ENCODE assay signal across 26 mouse cellular contexts in genomic region chr7:63893729-63894128, GRCm38 (mm10). TPM values are rescaled to one million over a fixed set of nuclear protein-coding genes. Genes with fewer than 3 reads are reported as not detected.
DNase-seq lines count a peak whose midpoint lies in the region; ATAC-seq and TF ChIP-seq lines count a peak whose summit lies in the region.
"Had no signal": no experiment of that assay in that cellular context is flagged by ENCODE, and none has a peak within 500 bp of the region (broad histone marks: within the 10 kb centered on the region; RNA-seq: fewer than 3 reads in every experiment).

No protein-coding gene starts in this region.

- no peak for TF ChIP-seq CTCF in layer of hippocampus, adult 2 months (conservative IDR thresholded peaks at IDR 0.05)

- no peak for DNase-seq in forebrain, embryonic 10.5 days (ENCODE audit: extremely low spot score, low spot score)
- no peak for DNase-seq in layer of hippocampus, adult 2 months (ENCODE audit: low spot score in 2 of 2)
- DNase-seq in layer of hippocampus, adult 8-10 months (ENCODE audit: low spot score in 2 of 2): no peak
- peak; percentile 89 for DNase-seq in brain, adult 2 months (ENCODE audit: low read depth, low spot score)
- DNase-seq in forebrain, embryonic 14.5 days (ENCODE audit: low spot score): peak; percentile 80
- no peak for DNase-seq in kidney, adult 9 months
- DNase-seq: gastrocnemius, postnatal 10 days; heart, postnatal 14 days; thymus, postnatal 36 days had no signal

- H3K4me2 ChIP-seq in forebrain, embryonic 13.5 days: no peak overlapping the region; the same call in 1 of the 2 replicates
- no peak overlapping the region for H3K4me2 ChIP-seq in forebrain, embryonic 14.5 days (ENCODE audit: low read length)
- H3K4me2 ChIP-seq: neural tube, embryonic 12.5 days had no signal

- H3K27ac ChIP-seq in forebrain, embryonic 13.5 days: peak overlapping the region; percentile 76
- H3K27ac ChIP-seq in forebrain, embryonic 10.5 days: no peak overlapping the region
- peak overlapping the region; percentile 99 for H3K27ac ChIP-seq in layer of hippocampus, adult 2 months
- peak overlapping the region; percentile 80 for H3K27ac ChIP-seq in forebrain, embryonic 14.5 days (ENCODE audit: low read depth, low read length)
- H3K27ac ChIP-seq: embryonic facial prominence, embryonic 10.5 days; hindbrain, postnatal 0 days; neural tube, embryonic 12.5 days had no signal

- no peak overlapping the region for H3K4me3 ChIP-seq in forebrain, embryonic 13.5 days
- no peak overlapping the region for H3K4me3 ChIP-seq in forebrain, embryonic 10.5 days
- no peak overlapping the region for H3K4me3 ChIP-seq in layer of hippocampus, adult 2 months
- no peak overlapping the region for H3K4me3 ChIP-seq in forebrain, embryonic 14.5 days (ENCODE audit: low read depth, low read length)
- H3K4me3 ChIP-seq: embryonic facial prominence, embryonic 10.5 days; neural tube, embryonic 12.5 days had no signal

- ATAC-seq in forebrain, embryonic 13.5 days: peak; percentile 50; the same call in 1 of the 2 replicates
- peak; percentile 49 for ATAC-seq in forebrain, embryonic 14.5 days
- ATAC-seq: hindbrain, postnatal 0 days; intestine, postnatal 0 days; lung, postnatal 0 days had no signal

- 44% methylated on average over 4 of the region's 4 CpGs for WGBS in forebrain, embryonic 13.5 days
- 65% methylated on average over 4 of the region's 4 CpGs for WGBS in forebrain, embryonic 10.5 days
- 38% methylated on average over 4 of the region's 4 CpGs for WGBS in forebrain, embryonic 14.5 days

- peaks cover 58% of the 10 kb centered on the region for H3K4me1 ChIP-seq in forebrain, embryonic 13.5 days
- peaks cover 42% of the 10 kb centered on the region for H3K4me1 ChIP-seq in forebrain, embryonic 10.5 days
- peaks cover 31% of the 10 kb centered on the region for H3K4me1 ChIP-seq in forebrain, embryonic 14.5 days (ENCODE audit: control insufficient read depth, insufficient read depth, low read length)

- H3K36me3 ChIP-seq in forebrain, embryonic 13.5 days (ENCODE audit: poor library complexity, severe bottlenecking): peaks cover 27% of the 10 kb centered on the region
- peaks cover 28% of the 10 kb centered on the region for H3K36me3 ChIP-seq in forebrain, embryonic 10.5 days (replicated peaks)
- peaks cover 26% of the 10 kb centered on the region for H3K36me3 ChIP-seq in forebrain, embryonic 14.5 days (ENCODE audit: control insufficient read depth, insufficient read depth, low read length)

- no peak overlapping the region for H3K9ac ChIP-seq in forebrain, embryonic 13.5 days
- H3K9ac ChIP-seq in forebrain, embryonic 14.5 days (ENCODE audit: low read length): peak overlapping the region; percentile 5; the same call in 1 of the 2 replicates
- H3K9ac ChIP-seq: neural tube, embryonic 12.5 days had no signal

- H3K27me3 ChIP-seq in forebrain, embryonic 13.5 days: 0 out of 2 replicates have a peak, but pooled peaks cover 4% of the 10 kb centered on the region
- peaks cover 4% of the 10 kb centered on the region; the same call in 1 of the 2 replicates for H3K27me3 ChIP-seq in forebrain, embryonic 10.5 days (ENCODE audit: poor library complexity, severe bottlenecking)
- no peaks in the 10 kb centered on the region for H3K27me3 ChIP-seq in forebrain, embryonic 14.5 days (replicated peaks; ENCODE audit: control insufficient read depth, insufficient read depth, low read length)

- no peaks in the 10 kb centered on the region for H3K9me3 ChIP-seq in forebrain, embryonic 13.5 days (replicated peaks)
- H3K9me3 ChIP-seq in forebrain, embryonic 10.5 days: no peaks in the 10 kb centered on the region
- H3K9me3 ChIP-seq in forebrain, embryonic 14.5 days (replicated peaks; ENCODE audit: control insufficient read depth, low read length): no peaks in the 10 kb centered on the region
- H3K9me3 ChIP-seq: embryonic facial prominence, embryonic 10.5 days; neural tube, embryonic 12.5 days had no signal

RNA-seq across cellular contexts. Expression of gene E030018B13Rik, which starts 22.9 kb away (rescaled TPM):
- polyA plus RNA-seq in forebrain, embryonic 13.5 days (2015; fragmentation: Nextera tagmentation; extraction: Ambion mirVana): 0.22 TPM in 1 of 2 replicates, not detected in the other
- polyA plus RNA-seq in forebrain, embryonic 10.5 days (2016; fragmentation: Nextera tagmentation; extraction: Ambion mirVana): 0.21 TPM in 1 of 2 replicates, not detected in the other
- not detected for total RNA-seq in layer of hippocampus, adult 2 months (2021)
- not detected for total RNA-seq in layer of hippocampus, adult 8-10 months (2022)
- not detected in 2 replicates for polyA plus RNA-seq in forebrain, embryonic 14.5 days (2014; fragmentation: Nextera tagmentation; extraction: Ambion mirVana)
- total RNA-seq: adrenal gland, postnatal 4 days; common myeloid progenitor, adult 5-6 weeks; gastrocnemius, postnatal 10 days; heart, adult 18-20 months; heart, postnatal 14 days; hindbrain, postnatal 0 days; layer of hippocampus, postnatal 25 days; left cerebral cortex, postnatal 25 days; monocyte, adult 5-6 weeks had no signal
- polyA plus RNA-seq: embryonic facial prominence, embryonic 10.5 days; hindbrain, postnatal 0 days; intestine, postnatal 0 days; kidney, embryonic 16.5 days; large intestine, adult 2 months; limb, embryonic 14.5 days; liver, embryonic 16.5 days; small intestine, adult 2 months had no signal

RNA-seq across cellular contexts. Expression of gene Klf13, which starts 45.0 kb away (rescaled TPM):
- 30.4 and 33.5 TPM in 2 replicates for polyA plus RNA-seq in forebrain, embryonic 13.5 days (2015; fragmentation: Nextera tagmentation; extraction: Ambion mirVana)
- 23.1 and 23.8 TPM in 2 replicates for polyA plus RNA-seq in forebrain, embryonic 10.5 days (2016; fragmentation: Nextera tagmentation; extraction: Ambion mirVana)
- total RNA-seq in layer of hippocampus, adult 2 months (2021): 100 to 1,000 TPM; 200 to 216 TPM
- total RNA-seq in layer of hippocampus, adult 8-10 months (2022): 100 to 1,000 TPM; 169 to 188 (median 176) TPM
- 28.2 and 33.2 TPM in 2 replicates for polyA plus RNA-seq in forebrain, embryonic 14.5 days (2014; fragmentation: Nextera tagmentation; extraction: Ambion mirVana)

Comparison
In these comparisons a context has a peak if more than half of its experiments do, and no peak if none do; other contexts are left out.
1. DNase-seq: peak in brain, adult 2 months (single experiment) and forebrain, embryonic 14.5 days (single experiment); none in forebrain, embryonic 10.5 days (single experiment), layer of hippocampus, adult 2 months (0 of 2), layer of hippocampus, adult 8-10 months (0 of 2) and kidney, adult 9 months (single experiment).